In the genomic region with DNA sequence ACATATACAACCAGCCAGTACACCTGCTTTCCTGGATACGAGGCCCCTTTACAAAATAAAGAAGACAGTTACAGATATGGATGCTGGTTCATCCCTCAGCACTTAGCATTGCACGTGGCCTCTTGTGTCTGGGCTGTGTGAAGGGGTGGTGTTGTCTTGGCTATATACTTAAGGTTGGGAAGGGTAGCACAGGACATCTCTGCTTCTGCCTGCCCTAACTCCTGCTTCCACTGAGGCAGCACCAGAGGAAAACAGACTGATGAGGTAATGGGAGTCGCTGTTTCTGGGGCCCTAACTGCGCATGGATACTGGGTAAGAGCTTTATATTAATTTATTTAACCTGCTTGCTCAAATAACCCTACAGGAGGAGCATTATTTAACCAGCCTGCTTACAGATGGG, we compare ENCODE assay signal across 10 mouse cellular contexts.
"Had no signal": no experiment of that assay in that cellular context is flagged by ENCODE, and none has a peak within 500 bp of the region (broad histone marks: within the 10 kb centered on the region; RNA-seq: fewer than 3 reads in every experiment).

No protein-coding gene starts in this region.

- H3K9me3 ChIP-seq: heart, embryonic 12.5 days; intestine, embryonic 15.5 days; limb, embryonic 13.5 days; limb, embryonic 15.5 days; liver, embryonic 12.5 days had no signal

- H3K4me1 ChIP-seq: heart, embryonic 12.5 days; intestine, embryonic 15.5 days; limb, embryonic 13.5 days; limb, embryonic 15.5 days; liver, embryonic 12.5 days had no signal

- H3K4me2 ChIP-seq: heart, embryonic 12.5 days; hindbrain, embryonic 14.5 days; intestine, embryonic 15.5 days; limb, embryonic 13.5 days; limb, embryonic 15.5 days; liver, embryonic 12.5 days had no signal

- H3K27ac ChIP-seq: heart, adult 2 months; hindbrain, embryonic 14.5 days; intestine, embryonic 15.5 days; layer of hippocampus, adult 2 months; limb, embryonic 13.5 days; limb, embryonic 15.5 days; liver, embryonic 12.5 days; liver, embryonic 14.5 days had no signal

- ATAC-seq: hindbrain, embryonic 16.5 days; liver, embryonic 12.5 days had no signal

- H3K9ac ChIP-seq: heart, embryonic 12.5 days; hindbrain, embryonic 14.5 days; intestine, embryonic 15.5 days; limb, embryonic 13.5 days; limb, embryonic 15.5 days; liver, embryonic 12.5 days; liver, embryonic 14.5 days had no signal

- H3K36me3 ChIP-seq: heart, embryonic 12.5 days; intestine, embryonic 15.5 days; limb, embryonic 13.5 days; limb, embryonic 15.5 days; liver, embryonic 12.5 days had no signal

- H3K27me3 ChIP-seq: heart, embryonic 12.5 days; intestine, embryonic 15.5 days; limb, embryonic 13.5 days; limb, embryonic 15.5 days; liver, embryonic 12.5 days had no signal

- H3K4me3 ChIP-seq: heart, adult 2 months; heart, embryonic 12.5 days; intestine, embryonic 15.5 days; layer of hippocampus, adult 2 months; limb, embryonic 13.5 days; limb, embryonic 15.5 days; liver, embryonic 12.5 days had no signal
